Mouse (Mus musculus): Measurements from ENCODE around the gene Cbln4.

- no peak for TF ChIP-seq CTCF (IDR thresholded peaks at IDR 0.05; ENCODE audit: control insufficient read depth, insufficient read depth, insufficient read length)
- TF ChIP-seq MAX (IDR thresholded peaks at IDR 0.05): no peak
- TF ChIP-seq CEBPB (IDR thresholded peaks at IDR 0.05; ENCODE audit: low read depth): no peak
These were observed 1.1 kb downstream of the Cbln4 start for GRCm38 (mm10) chr2:172042125-172042524.

Measured in C2C12 (cell line).